Mouse (Mus musculus) forelimb bud, embryonic 11.5 days (tissue): ENCODE results near the gene Sh3gl2.

ENCODE experiments used
- DNase-seq: peaks from one replicate; pipeline ENCODE4 v3.0.0-alpha.2; 2012; ENCODE audit warnings: low read depth, low spot score

Gene Sh3gl2

DNA sequence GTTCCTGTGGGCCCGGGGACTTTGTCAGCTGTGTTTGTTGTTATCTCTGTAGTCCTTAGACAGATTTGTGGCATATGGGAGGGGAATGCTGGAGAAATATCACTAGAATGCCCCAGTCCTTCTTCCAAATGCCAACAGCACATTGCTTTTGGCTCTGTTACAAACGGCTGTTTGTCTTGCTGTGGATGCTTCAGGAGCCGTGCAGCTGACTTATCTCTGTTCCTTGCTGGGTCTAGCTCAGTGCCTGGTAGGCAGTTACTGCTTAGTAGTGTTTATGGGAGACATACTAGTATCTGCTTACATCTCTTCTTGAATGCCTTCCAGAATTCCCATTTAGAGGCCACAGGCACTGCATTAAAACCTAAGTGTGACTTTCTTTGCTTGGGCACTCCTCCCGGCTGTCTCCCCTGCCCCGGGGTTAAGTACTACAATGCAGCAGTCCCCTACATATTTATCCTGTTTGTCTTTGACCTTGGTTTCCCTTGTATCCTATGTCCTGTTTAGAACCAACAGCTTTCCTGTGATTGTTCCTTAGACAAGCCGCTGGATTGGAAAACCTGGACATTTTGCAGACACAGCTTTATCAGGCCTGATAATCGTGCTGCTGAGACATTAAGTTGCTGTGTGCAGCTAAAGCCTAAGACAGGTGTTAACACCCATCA, 101.1 kb downstream of the Sh3gl2 start:
- DNase-seq, result no peak

- no peak for DNase-seq
These were observed 114.2 kb downstream of the Sh3gl2 start for GRCm38 (mm10) chr4:85319092-85319491.

DNA sequence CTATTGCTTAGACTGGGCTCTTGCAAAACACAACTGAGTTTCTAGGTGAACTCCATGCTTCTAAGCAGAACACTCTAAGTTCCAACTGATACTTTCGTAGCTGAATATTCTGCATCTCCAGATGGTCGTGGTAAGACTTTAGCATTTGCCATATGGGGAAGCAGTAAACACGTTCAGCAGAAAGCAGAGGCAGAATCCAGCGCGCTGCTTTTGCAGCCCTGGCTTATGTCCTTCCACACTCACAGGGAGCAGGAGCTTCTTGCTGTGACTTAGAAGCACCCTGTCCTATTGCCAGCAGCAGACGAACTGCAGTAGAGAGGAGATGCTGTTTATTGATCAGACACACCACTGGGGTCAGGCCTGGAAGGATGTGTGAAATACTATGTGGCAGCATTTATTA, 120.5 kb downstream of the Sh3gl2 start:
- peak; percentile 12 for DNase-seq

- DNase-seq, result no peak
These were observed 121.1 kb downstream of the Sh3gl2 start for GRCm38 (mm10) chr4:85326052-85326451.

DNA sequence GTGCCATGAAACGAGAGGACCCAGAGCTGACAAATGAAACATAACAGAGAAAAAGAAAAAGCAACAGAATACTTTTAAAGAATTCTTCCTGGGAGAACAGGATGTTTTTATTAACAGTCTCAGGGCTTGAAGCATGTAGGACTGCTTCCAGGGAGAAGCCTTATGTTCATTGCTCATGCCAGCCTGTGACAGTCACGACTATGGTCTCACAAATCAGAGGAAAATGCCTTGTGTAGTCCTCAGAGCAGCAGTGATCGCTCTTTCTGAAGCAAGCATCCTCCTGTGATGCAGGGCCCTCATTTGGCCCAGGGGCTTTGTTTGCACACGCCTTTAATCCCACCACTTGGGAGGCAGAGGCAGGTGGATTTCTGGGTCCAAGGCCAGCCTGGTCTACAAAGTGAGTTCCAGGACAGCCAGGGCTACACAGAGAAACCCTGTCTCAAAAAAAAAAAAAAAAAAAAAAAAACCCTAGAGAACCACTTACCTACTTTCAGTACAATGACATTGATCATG, 129.8 kb downstream of the Sh3gl2 start:
- DNase-seq, result no peak

DNA sequence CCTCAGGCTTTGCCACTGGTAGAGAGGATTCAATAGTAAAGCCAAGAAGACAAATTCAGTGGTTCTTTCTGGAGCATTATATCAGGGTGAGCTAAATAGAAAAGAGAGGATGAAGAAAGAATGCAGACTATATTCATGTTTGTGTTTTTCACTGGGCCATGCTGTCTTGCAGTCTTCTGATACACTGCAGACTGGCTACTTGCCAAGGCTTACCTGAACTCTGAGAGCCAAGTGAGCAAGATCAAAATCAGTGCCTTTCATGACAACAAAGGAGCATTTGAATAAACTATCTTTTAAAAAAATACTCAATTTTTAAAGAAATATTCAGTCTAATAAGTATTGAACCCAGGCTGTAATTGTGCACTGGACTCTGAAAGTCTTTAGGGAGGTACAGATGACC, 131.4 kb downstream of the Sh3gl2 start:
- DNase-seq, result no peak

- DNase-seq, result no peak
These were observed 134.2 kb downstream of the Sh3gl2 start for GRCm38 (mm10) chr4:85339126-85339525.

GRCm38 (mm10) chr4:85340686-85341085, 135.8 kb downstream of the Sh3gl2 start:
- no peak for DNase-seq

DNA sequence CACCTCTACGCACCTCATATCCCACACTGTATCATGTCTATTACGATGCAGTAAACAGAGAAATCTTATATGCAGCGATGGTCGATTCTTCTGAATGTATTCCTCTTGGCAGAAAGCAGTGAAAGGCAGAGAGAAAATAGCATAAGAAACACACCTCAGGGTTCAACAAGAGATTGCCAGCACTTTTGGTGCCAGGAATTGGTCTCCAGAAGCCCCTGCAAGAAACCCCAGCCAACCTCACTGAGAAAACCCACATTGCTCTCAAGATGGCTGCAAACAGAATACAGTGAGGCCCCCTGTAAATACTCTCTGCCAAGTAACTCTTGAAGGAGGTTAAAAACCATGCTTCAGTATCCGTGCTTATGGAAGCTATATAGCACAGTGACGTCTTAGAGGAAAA, 141.0 kb downstream of the Sh3gl2 start:
- DNase-seq, result no peak

DNA sequence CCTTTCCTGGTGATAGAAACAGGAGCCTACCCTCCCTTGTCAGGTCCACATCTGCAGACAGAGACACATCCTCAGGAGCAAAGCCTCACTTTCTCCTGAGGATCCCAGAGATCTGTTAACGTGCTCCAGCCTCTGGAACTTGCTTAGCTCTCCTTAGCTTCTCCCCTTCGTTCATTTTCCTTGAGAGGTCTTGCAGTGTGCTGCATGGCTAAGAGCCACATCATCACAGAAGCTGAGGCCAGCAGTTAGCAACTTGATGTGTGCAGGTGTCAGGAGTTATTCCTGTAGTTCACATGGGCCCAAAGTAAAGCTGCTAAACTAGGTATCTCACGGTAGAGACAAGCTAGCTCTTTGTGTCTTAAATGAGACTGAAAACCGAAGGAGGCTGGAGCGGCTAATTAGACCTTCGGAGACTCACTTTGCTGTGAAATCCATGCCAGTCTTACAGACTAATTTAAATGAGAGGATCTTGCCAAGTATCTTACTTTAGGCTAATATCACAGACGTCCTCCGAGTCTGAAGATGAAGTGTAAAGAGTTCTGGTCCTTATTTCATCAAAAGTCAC, 143.2 kb downstream of the Sh3gl2 start:
- DNase-seq, result no peak

- DNase-seq, result peak; percentile 4
These were observed 157.7 kb downstream of the Sh3gl2 start for GRCm38 (mm10) chr4:85362661-85363060.

DNA sequence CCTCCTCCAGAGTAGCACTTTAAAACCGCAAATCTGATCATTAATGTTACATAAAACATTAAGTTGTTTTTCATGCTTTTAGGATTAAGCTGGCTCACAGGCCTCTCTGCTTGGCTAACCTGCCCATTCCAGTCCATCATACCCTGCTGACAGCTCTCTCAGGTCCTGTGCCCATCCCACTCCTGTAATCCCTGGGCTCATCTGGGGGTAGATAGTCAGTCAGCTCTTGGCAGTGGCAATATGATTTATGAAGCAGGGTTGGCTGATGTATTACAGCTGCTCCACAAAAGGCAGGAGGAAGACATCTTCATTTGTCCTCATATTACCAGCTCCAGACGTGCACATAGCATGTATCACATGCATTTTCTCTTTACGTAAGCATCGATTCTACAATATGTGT, 158.3 kb downstream of the Sh3gl2 start:
- DNase-seq, result no peak

- no peak for DNase-seq
These were observed 166.1 kb downstream of the Sh3gl2 start for GRCm38 (mm10) chr4:85371036-85371435.

DNA sequence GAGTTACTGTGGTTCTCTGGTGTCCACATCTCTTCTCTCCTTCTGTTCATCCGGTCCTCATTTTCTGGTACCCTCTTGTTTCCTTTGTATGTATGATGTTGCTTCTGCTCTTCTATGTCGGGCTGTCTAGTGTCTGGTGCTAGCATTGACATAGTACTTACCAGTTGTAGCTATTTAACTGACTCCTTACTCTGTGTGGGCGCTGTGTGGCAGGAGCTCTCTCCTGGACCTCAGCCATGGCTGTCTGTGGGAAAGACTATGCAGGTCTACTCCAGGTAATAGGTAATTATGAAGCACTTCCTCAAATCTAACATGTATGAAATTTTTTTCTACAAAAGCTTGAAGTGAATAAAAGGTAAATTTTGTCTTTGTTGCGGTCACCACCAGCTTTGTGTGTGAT, 169.9 kb downstream of the Sh3gl2 start:
- no peak for DNase-seq

- DNase-seq, result no peak
These were observed 171.3 kb downstream of the Sh3gl2 start for GRCm38 (mm10) chr4:85376187-85376586.

DNA sequence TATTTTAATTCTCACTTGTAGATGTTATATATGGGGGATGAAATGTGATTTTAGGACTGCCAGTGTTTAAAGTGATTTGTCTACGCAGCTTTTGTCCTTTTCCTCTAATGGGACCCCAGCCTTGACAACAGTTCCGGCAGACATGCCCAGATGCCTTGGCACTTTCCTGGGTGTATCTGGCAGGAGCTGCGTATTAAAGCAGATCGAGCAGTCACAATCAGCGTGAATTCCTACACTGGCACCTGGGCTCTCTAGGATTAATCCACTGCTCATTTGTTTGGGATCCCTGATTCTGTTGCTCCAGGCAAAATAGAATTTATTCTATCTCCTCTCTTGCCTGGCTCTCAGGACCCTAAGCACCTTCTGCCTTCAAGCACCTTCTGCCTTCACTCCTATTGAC, 171.7 kb downstream of the Sh3gl2 start:
- no peak for DNase-seq

DNA sequence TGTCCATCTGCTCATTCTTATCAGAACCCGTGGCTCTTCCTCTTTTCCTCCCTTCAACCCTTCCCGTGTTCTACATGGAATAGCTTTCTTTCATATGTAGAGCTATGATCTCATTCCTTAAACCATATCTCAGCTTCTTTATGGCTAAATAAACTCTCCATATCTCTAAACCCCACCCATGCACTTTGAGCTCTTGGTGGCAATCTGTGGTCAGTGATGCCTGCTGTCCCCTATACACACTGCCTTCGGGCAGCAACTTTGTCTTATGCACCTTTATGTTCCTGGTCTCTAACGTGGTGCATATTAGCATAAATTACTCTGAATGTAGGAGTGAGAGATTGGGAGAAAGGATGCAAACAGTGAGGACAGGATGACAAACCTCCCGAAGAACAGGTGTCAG, 180.3 kb downstream of the Sh3gl2 start:
- DNase-seq, result no peak

DNA sequence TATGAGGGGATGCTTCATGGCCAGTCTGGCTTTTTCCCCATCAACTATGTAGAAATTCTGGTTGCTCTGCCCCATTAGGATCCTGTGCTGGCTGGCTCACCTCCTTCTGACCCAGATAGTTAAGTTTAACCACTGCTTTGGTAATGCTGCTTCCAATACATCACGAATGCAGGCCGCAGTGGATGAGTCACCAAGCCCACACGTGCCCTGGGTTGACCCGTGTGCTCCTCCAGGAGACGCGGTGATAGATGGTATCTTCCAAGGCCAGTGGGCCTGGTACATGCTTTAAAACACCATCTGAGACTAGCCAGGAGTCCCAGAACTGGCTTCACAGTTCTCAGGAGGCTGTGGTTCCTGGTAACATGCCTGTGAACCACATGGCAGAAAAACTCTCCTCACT, 182.8 kb downstream of the Sh3gl2 start:
- DNase-seq, result no peak

GRCm38 (mm10) chr4:85391795-85392194, 186.9 kb downstream of the Sh3gl2 start:
- peak; percentile 19 for DNase-seq

- DNase-seq, result no peak
These were observed 193.8 kb downstream of the Sh3gl2 start for GRCm38 (mm10) chr4:85398765-85399164.

- peak; percentile 66 for DNase-seq
These were observed 197.9 kb downstream of the Sh3gl2 start for GRCm38 (mm10) chr4:85402823-85403222.

GRCm38 (mm10) chr4:85404424-85405194, 199.7 kb downstream of the Sh3gl2 start:
- peak; percentile 68 for DNase-seq

DNA sequence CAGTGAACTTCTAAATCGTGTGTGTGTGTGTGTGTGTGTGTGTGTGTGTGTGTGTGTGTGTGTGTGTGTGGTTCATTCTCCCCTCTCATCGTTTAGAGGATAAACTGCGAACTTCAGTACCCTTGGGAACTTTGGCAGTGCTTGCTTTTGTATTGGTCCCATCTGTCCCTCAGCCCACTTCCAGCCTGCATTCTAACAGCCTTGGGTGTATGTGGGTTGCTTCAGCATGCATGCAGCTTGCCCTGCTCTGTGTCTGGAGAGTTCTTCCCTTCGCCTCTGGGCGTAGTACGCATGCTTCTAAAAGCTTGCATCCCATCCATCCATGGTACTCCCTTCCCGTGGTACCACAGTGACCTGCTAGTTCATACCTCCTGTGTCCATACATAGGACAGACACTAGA, 200.3 kb downstream of the Sh3gl2 start:
- no peak for DNase-seq
